Mouse (Mus musculus) adrenal gland, adult (tissue): ENCODE results near the gene Hist1h2bm.
"Not testable (repeated sequence)": the region's sequence is repeated elsewhere in the genome, so short reads cannot be mapped to it uniquely, and the experiment has no call there.

Experiments
- DNase-seq, 2 experiments: peaks; one replicate each; pipeline ENCODE4 v3.0.0; 2022 to 2023; ENCODE audit warnings: low spot score in 1 of 2; ENCODE audit not compliant: inconsistent age in 2 of 2

Hist1h2bm gene

DNA sequence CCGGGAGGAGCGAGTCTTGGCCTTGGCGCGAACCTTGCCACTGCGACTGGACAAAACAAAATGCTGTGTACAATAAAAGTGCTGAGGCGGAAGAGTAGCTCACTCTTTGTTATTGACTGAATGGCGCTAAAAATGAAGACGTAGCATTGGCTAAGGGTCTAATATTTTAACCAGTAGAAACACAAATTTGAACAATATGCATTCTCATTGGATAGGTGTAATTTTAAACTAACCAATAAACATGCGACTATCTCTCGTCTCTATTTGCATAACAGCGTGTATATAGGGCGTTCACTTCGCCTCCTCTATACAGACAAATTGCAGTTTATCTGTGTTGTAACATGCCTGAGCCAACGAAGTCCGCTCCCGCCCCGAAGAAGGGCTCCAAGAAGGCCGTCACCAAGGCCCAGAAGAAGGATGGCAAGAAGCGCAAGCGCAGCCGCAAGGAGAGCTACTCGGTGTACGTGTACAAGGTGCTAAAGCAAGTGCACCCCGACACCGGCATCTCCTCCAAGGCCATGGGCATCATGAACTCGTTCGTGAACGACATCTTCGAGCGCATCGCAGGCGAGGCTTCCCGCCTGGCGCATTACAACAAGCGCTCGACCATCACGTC, at the start of gene Hist1h2bm:
TSS of gene Hist1h2bm (plus strand) at position 288 of the 616 bp plus-strand sequence.
- peak; percentile 51 to 90 for DNase-seq

DNA sequence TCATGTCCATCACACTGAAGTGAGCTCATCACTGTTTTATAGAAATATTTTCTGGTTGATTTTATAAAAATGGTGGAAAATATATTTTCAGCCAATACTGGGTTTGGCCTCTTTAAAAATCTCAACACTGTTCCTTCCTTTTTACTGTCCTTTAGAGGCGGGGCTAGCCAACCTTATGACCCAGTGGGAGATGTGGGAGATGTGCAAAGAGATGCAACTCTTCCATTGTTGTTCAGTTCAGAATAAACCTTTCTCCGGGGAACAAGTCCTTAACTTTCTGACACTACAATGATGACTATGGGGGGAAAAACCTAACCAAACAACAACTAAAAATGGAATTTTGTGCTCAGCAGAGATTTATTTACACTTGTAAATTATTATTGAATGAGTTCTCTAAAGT, 44.5 kb upstream of the Hist1h2bm start, which contains the start of gene Olfr1360:
TSS of gene Olfr1360 (minus strand) at position 101 of the 400 bp plus-strand sequence.
- no peak for DNase-seq

- no peak for DNase-seq
These were observed 24.0 kb upstream of the Hist1h2bm start, which contains the start of gene Olfr1359 for GRCm38 (mm10) chr13:21697811-21698210. Gene Olfr1359 (plus strand): TSS chr13:21698111.

DNA sequence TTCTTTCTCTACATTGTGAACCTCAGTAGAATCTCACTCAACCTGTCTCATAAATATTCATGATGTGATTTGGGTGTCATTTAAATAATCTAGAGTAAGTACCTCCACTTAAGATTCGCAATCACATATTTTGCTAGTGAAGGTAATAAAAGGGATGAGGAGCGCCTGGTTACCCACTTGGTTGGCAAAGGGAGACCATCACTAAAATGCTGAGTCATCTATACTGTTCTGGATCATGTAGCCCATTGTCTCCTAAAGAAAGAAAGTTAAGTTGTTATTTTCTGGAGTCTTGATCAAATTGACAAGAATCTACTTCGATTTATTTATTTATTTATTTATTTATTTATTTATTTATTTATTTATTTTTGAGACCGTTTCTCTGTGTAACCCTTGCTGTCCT, 15.2 kb upstream of the Hist1h2bm start:
- peak in 1 of 2 experiments; percentile 9 for DNase-seq

- DNase-seq: peak; percentile 90 to 98
These were observed 11.7 kb upstream of the Hist1h2bm start for GRCm38 (mm10) chr13:21710031-21710711.

DNA sequence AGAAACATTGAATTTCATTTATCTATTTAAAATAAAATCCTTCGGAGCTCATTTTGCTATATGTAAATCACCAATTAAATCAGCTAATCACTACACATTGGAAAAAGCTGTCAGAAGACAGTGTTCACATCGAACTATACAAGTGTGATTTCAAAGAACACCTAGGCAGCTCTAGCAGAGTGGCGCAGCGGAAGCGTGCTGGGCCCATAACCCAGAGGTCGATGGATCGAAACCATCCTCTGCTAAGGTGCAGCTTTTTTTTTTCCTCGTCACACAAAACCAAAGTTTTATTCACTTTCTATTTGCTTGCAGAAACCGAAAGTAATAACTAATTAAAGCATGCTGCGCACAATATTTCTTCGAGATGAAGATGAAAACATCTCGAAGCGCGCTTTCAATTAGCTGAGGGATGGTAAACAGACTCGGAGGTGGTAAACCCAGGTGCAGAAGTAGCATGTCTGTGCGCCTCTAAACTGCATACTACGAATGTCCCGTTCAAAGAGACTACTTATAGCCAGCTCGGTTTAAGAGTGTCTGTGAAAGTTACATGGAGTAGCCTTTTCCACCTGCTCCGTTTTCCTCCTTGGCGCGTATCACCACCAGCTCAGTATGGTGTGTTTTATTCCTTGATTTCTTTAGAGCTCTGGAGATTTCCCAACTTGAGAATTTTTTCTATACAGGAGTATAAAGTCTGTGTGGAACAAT, 10.9 kb upstream of the Hist1h2bm start:
- peak; percentile 80 to 96 for DNase-seq

GRCm38 (mm10) chr13:21711698-21712097, 10.1 kb upstream of the Hist1h2bm start:
- DNase-seq: no peak

GRCm38 (mm10) chr13:21714725-21715124, 7.1 kb upstream of the Hist1h2bm start:
- peak; percentile 51 to 90 for DNase-seq

- no peak for DNase-seq
These were observed 6.5 kb upstream of the Hist1h2bm start for GRCm38 (mm10) chr13:21715131-21715863.

GRCm38 (mm10) chr13:21715864-21716539, 5.8 kb upstream of the Hist1h2bm start, which contains the start of the genes Hist1h2bl and Hist1h2ai:
Gene Hist1h2bl (minus strand): TSS chr13:21716143.
Gene Hist1h2ai (plus strand): TSS chr13:21716422.
- peak; percentile 85 to 96 for DNase-seq

DNA sequence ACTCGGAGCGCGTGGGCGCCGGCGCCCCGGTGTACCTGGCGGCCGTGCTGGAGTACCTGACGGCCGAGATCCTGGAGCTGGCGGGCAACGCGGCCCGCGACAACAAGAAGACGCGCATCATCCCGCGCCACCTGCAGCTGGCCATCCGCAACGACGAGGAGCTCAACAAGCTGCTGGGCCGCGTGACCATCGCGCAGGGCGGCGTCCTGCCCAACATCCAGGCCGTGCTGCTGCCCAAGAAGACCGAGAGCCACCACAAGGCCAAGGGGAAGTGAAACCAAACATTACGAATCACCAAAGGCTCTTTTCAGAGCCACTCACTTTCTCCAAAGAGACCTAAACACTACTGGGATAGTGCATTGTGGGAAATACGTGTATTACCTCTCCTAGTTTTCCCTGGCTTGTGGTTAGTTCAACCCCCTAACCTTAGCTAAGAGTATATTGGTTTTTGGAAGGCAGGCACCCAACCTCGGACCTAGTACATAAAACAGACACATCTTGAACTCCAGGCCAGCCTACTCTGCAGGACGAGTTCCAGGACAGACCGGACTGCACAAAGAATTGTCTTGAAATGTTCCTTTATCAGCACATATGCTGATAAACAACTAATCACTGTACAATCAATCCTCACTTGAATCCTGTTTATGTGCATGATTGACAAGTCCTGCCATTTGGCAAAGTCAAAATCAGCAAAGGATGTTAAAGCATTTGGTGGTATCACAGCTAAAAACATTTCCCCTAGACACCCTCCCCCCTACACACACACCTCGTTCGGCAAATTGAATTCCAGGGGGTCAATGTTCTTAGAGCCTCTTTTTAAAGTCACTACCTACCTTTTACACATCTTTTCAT, 5.1 kb upstream of the Hist1h2bm start:
- DNase-seq: peak; percentile 20 to 72

- DNase-seq: peak; percentile 79 to 94
These were observed 4.2 kb upstream of the Hist1h2bm start, which contains the start of gene Hist1h3h for GRCm38 (mm10) chr13:21717397-21718357. Gene Hist1h3h (plus strand): TSS chr13:21717659.

GRCm38 (mm10) chr13:21718381-21719080, 3.3 kb upstream of the Hist1h2bm start:
- no peak for DNase-seq

DNA sequence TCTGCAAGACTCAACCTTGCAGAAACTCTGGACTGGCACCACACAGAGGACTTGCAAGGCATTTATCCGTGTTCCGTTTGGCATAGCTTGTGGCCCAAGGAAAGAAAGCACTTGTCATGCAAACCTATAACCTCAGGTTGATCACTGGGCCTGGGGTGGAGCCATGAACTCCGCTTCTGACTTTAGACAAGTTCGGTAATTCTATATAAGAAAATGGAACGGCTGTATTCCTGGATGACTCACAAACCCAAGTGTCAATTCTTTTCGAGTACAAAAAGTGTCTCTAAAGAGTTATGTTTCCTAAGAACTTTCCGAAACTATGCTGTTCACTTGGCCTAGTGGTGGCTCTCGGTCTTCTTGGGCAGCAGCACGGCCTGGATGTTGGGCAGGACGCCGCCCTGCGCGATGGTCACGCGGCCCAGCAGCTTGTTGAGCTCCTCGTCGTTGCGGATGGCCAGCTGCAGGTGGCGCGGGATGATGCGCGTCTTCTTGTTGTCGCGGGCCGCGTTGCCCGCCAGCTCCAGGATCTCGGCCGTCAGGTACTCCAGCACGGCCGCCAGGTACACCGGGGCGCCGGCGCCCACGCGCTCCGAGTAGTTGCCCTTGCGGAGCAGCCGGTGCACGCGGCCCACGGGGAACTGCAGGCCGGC, 612 bp upstream of the Hist1h2bm start:
- DNase-seq: not testable (repeated sequence)

DNA sequence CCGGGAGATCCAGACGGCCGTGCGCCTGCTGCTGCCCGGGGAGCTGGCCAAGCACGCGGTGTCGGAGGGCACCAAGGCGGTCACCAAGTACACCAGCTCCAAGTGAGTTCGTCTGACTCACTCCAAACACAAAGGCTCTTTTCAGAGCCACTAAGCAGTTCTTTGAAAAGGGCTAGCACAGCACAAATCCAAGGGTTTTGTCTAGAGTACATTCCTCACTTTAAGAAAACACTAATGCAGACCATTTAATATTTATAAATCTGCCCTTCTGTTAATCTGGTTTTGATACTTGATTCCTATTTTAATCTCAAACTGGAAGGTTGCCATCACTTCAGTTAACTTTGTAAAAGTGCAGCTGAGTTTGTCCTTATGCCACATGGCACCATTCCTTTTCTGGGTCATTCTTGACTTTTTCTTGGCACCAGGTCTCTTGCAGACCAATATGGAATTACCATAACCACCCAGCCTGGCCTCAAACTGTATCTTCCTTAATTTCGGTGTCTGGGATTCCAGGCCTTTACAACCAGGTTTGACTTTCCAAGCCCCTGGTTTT, 605 bp downstream of the Hist1h2bm start:
- DNase-seq: no peak

DNA sequence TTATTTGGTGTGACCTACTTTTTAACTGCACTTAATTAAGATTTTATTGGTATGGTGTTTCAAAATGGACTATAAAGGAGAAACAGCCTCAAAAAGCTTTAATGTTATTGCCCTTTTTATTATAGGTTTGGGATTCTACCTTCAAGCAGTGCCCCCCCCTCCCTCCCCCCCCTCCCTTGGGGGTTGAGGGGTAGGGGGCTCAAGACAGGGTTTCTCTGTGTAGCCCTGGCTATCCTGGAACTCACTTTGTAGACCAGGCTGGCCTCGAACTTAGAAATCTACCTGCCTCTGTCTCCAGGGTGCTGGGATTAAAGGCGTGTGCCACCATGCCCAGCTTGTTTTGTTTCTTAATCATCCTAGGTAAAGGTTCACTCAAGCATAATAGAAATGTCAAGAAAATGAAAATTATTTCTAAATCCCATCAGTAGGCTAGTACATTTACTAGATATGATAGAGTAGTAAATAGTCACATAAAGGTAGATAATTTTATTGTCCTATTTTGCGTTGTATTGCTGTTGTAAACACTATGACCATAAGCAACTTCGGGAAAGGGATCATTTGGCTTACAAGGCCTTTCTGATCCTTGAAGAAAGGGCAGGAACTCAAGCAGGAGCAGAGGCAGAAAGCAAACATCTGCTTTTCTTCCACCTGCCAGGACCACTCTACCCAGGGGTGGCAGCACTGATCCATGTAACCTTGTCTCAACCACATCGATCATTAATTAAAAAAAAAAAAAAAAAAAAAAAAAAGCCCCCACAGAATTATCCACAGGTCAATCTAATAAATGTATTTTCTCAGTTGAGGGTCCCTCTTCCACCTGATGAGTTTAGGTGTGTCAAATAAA, 1.4 kb downstream of the Hist1h2bm start:
- DNase-seq: no peak
